Comparison of ENCODE assay signal across 8 mouse cellular contexts in the genomic region with DNA sequence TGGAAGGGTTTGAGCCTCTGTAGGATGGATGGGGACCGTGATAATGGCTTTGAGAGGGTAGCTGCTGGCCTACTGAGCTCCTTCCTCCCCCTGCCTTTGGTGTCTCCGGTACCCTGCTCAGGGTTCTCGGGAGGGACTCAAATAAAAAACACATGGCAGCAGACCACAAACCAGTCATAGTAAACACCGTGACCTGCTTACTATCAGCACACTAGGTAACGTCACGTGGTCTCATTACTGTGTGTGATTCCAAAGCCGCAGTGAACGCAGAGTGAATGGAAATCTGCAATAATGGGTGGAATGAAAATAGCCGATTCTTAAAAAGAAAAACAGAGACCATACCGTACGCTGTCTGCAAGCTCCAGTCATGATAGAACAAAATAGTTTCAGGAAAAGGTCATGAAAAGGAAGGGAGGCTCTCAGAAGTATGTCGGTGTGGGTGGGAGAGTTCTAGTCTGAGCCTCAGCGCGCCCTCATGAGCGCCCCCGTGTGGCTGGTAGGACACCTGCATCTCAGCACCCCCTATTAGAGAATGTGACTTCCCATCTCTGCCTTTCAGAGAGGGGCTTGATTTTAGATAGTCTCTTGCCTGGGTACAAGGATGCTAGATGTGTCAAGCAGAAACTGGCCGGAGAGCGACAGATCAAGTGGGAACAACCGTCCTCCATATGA.
DNase-seq lines count a peak whose midpoint lies in the region; ATAC-seq and TF ChIP-seq lines count a peak whose summit lies in the region.

No protein-coding gene starts in this region.

- no peak for TF ChIP-seq POLR2A in spleen, adult 2 months (IDR thresholded peaks at IDR 0.05; ENCODE audit: low read depth, low read length)

- peak overlapping the region; percentile 43 for H3K4me2 ChIP-seq in embryonic facial prominence, embryonic 13.5 days

- DNase-seq in heart, adult 18-20 months: peak; percentile 53 to 81
- DNase-seq in heart, adult 11 months: no peak
- peak; percentile 79 for DNase-seq in adrenal gland, postnatal 10 days
- DNase-seq in heart, postnatal 36 days: peak; percentile 68 to 77
- DNase-seq in layer of hippocampus, postnatal 25 days (ENCODE audit: extremely low spot score in 1 of 2, low spot score in 1 of 2): peak; percentile 56 to 80
- DNase-seq in spleen, adult 2 months (ENCODE audit: low read depth in 1 of 2, low spot score in 2 of 2): peak; percentile 8 to 44

- 0 out of 2 replicates have a peak, but pooled peaks have one; percentile 12 for ATAC-seq in embryonic facial prominence, embryonic 13.5 days (ENCODE audit: insufficient number of reproducible peaks, insufficient read depth, low FRiP score, low TSS enrichment, low read depth)
- ATAC-seq in megakaryocyte progenitor cell, adult 5-6 weeks (replicated peaks; ENCODE audit: poor library complexity): peak; percentile 79

- peaks cover 12% of the 10 kb centered on the region for H3K4me1 ChIP-seq in embryonic facial prominence, embryonic 13.5 days
- no peaks in the 10 kb centered on the region for H3K4me1 ChIP-seq in spleen, adult 2 months (ENCODE audit: control insufficient read depth, insufficient read depth, insufficient read length)

- peak overlapping the region; percentile 55 for H3K27ac ChIP-seq in embryonic facial prominence, embryonic 13.5 days
- H3K27ac ChIP-seq in spleen, adult 2 months (ENCODE audit: insufficient read depth, low read length): no peak overlapping the region

- H3K9me3 ChIP-seq in embryonic facial prominence, embryonic 13.5 days: no peaks in the 10 kb centered on the region

- no peaks in the 10 kb centered on the region for H3K27me3 ChIP-seq in embryonic facial prominence, embryonic 13.5 days
- no peaks in the 10 kb centered on the region for H3K27me3 ChIP-seq in spleen, adult 2 months (ENCODE audit: control insufficient read depth, insufficient read depth, low read length)

- 24% methylated on average over 19 of the region's 19 CpGs for WGBS in embryonic facial prominence, embryonic 13.5 days
- WGBS in spleen, adult 2 months: 45% methylated on average over 19 of the region's 19 CpGs

- H3K36me3 ChIP-seq in embryonic facial prominence, embryonic 13.5 days: peaks cover 29% of the 10 kb centered on the region
- peaks cover 11% of the 10 kb centered on the region for H3K36me3 ChIP-seq in spleen, adult 2 months (ENCODE audit: control insufficient read depth, insufficient read depth, low read length)

- H3K9ac ChIP-seq in embryonic facial prominence, embryonic 13.5 days: no peak overlapping the region

- intact Hi-C loops in heart, postnatal 36 days (cut with DNase I): loop anchor here (1.0 to 10.0 kb wide), 4 partner anchors 55 to 552 kb away; no protein-coding TSS in a partner anchor

- no peak overlapping the region for H3K4me3 ChIP-seq in embryonic facial prominence, embryonic 13.5 days
- H3K4me3 ChIP-seq in spleen, adult 2 months (ENCODE audit: extremely low read depth, insufficient read depth, insufficient read length): no peak overlapping the region

- peak; percentile 99 for TF ChIP-seq CTCF in spleen, adult 2 months (IDR thresholded peaks at IDR 0.05; ENCODE audit: extremely low read depth, insufficient read depth, insufficient read length, insufficient replicate concordance)
